Mouse (Mus musculus): ENCODE results near the gene Eif6.

- TF ChIP-seq HCFC1 (IDR thresholded peaks at IDR 0.05; ENCODE audit: borderline replicate concordance, insufficient read depth, low read length) (no peak), ZNF384 (IDR thresholded peaks at IDR 0.05; ENCODE audit: low read depth, low read length) (no peak)
These were observed 4.1 kb upstream of the Eif6 start for GRCm38 (mm10) chr2:155830841-155831240.

All from ES-E14 (cell line).